Mouse (Mus musculus) cerebellum, postnatal 36 days (tissue): Measurements from ENCODE around the gene Prrc2a.

ENCODE experiments used
- DNase-seq, 2 experiments: peaks; one replicate each; pipeline ENCODE4 v3.0.0; 2021 to 2022; ENCODE audit warnings: mixed read lengths in 2 of 2

Gene Prrc2a

DNA sequence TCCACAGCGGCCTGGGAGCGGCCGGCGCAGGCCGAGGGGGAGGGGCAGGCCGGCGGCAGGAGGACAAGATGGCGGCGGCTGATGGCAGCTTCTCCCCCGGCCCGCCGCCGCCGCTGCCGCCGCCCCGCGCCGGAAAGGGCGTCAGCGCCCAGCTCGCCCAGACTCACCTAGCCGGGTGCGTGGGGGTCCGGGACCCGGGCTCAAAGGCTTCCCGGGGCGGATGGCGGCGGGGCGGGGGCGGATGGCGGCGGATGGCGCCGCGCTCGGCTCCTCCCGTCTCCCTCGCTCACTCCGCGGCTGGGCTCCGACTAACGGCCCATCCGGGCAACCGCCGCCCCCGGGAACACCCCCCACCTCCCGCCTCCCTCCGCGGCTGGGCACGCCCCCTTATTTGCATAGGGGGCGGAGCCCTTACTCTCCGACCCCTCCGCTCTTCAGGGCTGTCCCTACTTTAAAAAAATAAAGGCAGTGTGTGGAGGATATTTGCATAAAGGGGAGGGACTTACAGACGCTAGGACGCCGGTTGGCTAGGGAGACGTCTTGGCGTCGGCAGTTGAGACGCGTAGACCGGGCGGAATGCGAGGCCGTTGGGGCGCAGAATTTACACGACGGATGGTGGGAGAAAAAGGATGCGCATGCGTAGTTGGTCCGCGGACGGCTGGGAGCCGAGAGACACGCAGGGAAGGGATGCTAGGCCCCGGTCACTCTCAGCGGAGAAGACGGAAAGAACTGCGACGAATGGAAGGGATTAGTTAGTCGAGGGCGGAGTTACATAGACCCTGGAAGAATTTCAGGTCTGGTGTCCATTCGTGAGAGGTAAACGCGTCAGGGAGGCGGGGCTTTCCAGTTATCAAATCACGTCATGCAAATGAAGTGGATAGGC, at the start of gene Prrc2a:
Gene Prrc2a (minus strand): TSS at position 330 of the 883 bp plus-strand sequence.
- DNase-seq = peak; percentile 98 to 99

- no peak for DNase-seq
Observed at GRCm38 (mm10) chr17:35213071-35213470, 48.4 kb upstream of the Prrc2a start.

GRCm38 (mm10) chr17:35210593-35210992, 45.9 kb upstream of the Prrc2a start:
- DNase-seq = no peak

- DNase-seq = no peak
Observed at GRCm38 (mm10) chr17:35209785-35210535, 45.3 kb upstream of the Prrc2a start.

DNA sequence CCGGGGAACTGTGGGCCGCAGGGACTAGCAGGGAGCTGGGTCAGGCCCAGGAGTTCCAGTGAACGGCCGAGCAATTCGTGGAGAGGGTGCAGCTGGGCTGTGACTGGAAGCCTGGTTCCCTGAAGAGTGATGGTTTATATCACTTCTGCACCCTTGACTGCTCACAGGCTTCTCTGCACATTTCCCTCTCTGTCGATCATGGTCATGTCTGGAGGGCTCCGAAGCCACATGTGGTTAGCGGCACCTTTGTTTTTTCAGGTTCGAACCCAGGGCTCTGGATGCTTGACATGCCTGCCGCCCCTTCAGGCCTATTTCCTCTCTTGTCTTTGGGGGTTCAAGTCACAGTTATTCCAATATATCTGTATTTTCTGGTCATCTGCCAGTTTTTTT, 40.7 kb upstream of the Prrc2a start:
- no peak for DNase-seq

DNA sequence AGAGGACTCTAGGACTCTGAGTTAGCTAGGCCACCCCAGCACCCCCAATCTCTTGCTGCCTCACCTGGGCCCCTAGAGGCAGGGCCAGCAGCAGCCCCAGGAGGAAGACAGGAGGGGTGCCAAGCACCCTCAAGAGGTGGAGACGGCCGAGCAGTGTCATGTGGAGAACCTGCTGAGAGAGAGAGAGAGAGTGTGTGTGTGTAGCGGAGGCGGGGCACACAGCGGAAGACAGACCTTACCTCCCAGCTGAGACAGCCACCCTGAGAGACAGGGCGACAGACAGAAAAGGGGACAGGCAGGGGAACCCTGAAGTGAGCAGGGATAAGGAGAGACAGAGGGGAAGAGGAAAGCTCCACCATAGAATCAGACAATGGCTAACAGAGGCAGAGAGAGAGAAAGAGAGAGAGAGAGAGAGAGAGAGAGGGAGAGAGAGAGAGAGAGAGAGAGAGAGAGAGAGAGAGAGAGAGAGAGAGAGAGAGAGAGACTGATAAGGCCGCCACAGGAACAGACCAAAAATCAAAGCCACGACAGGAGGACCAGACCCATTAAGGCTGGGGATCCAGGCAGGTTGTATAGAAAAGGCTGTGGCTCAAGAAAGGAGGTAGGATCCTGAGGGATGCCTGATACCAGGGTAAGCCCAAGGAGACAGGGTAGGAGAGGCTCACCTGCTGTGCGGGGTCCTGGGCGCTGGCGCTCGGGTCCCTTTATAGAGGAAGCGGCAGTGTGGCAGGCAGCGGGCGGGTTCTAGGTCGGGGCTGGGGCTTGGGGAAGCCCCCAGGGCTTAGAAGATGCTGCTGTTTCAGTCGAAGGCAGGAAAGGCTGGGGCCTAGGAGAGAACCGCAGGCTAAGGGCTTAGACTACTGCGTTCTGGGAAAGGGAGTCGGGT, 40.0 kb upstream of the Prrc2a start, which contains the start of gene Lta:
Gene Lta (minus strand): TSS at position 858 of the 886 bp plus-strand sequence.
- no peak for DNase-seq

GRCm38 (mm10) chr17:35202442-35202841, 37.7 kb upstream of the Prrc2a start:
- no peak for DNase-seq

DNA sequence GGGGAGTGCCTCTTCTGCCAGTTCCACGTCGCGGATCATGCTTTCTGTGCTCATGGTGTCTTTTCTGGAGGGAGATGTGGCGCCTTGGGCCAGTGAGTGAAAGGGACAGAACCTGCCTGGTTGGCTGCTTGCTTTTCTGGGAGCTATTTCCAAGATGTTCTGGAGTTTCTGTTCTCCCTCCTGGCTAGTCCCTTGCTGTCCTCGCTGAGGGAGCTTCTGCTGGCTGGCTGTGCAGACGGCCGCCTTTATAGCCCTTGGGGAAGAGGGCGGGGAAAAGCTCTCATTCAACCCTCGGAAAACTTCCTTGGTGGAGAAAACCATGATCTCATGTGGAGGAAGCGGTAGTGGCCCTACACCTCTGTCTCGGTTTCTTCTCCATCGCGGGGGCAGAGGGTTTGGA, 37.1 kb upstream of the Prrc2a start, which contains the start of gene Tnf:
Gene Tnf (minus strand): TSS at position 221 of the 400 bp plus-strand sequence.
- no peak for DNase-seq

DNA sequence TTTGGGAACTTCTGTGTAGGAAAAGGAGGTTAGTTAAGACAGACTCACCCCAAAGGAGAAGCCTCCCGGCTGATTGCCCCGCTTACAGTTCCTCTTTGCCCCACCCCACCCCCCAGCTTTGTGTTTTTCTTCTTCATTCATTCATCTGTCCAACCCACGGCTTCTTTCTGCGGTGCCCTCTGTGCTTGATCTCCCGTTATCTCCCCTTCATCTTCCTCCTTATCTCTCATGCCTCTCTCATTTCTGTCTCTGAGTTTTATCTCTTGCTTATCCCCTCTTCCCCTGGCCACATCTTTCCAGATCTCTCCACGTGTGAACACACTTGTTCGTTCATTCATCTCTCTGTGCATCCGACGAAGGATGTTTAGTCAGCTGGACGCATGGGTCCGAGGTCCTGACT, 36.4 kb upstream of the Prrc2a start:
- no peak for DNase-seq

DNA sequence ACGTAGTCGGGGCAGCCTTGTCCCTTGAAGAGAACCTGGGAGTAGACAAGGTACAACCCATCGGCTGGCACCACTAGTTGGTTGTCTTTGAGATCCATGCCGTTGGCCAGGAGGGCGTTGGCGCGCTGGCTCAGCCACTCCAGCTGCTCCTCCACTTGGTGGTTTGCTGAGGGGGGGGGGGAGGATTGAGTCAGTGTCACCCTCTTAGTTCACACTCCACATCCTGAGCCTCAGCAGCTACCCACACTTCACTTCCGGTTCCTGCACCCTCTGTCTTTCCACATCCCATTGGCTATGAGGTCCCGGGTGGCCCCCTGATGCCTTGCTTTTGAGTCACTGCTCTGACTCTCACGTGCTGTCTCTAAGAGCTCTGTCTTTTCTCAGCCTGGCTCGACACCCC, 35.7 kb upstream of the Prrc2a start:
- no peak for DNase-seq

DNA sequence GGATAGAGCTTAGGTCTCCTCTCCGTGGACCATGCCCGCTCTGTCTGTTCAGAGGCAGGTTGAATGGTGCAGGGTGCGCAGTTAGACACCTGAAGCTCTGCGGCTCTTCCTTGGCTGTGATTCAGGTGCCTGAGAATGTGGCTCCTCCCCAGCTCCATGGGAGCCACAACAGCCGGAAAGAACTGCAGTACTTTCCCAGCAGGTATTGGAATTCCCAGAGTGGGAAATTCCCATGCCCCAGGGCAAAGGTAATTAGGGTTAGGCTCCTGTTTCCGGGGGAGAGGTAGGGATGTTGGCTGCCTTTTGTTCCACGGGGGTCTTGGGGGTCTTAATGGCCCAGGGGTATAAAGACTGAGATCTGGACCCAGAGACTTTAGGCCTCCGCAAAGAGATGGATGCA, 34.2 kb upstream of the Prrc2a start:
- no peak for DNase-seq

- DNase-seq = no peak
Observed at GRCm38 (mm10) chr17:35198029-35198428, 33.3 kb upstream of the Prrc2a start.

GRCm38 (mm10) chr17:35197126-35197525, 32.4 kb upstream of the Prrc2a start:
- DNase-seq = no peak

DNA sequence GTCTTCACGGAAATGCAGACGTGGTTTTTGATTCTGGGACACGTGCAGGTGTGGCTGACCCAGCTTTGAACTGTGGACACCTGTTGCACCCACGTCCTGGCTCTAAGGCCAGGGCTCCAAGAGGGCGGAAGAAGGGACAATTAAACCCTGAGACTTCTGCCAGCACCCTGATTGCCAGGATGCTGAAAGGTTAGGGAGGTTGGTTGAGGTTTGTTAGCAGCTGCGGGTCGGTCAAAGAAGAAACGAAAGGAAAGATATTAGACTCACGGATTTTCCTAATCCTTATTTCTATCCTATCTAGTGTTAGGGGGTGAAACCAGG, 31.6 kb upstream of the Prrc2a start:
- DNase-seq = no peak

DNA sequence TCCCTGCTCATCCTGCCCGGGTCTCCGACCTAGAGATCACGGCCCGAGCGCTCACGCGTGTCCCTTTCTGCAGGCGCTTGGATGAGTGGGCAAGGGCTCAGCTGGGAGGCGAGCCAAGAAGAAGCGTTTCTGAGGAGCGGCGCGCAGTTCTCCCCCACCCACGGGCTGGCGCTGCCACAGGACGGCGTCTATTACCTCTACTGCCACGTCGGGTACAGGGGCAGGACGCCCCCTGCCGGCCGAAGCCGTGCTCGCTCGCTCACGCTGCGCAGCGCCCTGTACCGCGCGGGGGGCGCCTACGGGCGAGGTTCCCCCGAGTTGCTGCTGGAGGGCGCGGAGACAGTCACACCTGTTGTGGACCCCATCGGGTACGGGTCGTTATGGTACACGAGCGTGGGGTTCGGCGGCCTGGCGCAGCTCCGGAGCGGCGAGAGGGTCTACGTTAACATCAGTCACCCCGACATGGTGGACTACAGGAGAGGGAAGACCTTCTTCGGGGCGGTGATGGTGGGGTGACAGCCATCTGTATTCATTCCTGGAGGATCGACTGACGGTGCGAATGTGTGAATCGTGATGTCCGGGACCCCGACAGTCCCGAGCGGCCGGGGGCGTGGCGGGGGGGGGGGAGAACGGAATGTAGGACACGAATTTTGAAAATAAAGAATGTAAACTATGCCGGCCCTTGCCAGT, 31.1 kb upstream of the Prrc2a start:
- peak; percentile 39 to 68 for DNase-seq

DNA sequence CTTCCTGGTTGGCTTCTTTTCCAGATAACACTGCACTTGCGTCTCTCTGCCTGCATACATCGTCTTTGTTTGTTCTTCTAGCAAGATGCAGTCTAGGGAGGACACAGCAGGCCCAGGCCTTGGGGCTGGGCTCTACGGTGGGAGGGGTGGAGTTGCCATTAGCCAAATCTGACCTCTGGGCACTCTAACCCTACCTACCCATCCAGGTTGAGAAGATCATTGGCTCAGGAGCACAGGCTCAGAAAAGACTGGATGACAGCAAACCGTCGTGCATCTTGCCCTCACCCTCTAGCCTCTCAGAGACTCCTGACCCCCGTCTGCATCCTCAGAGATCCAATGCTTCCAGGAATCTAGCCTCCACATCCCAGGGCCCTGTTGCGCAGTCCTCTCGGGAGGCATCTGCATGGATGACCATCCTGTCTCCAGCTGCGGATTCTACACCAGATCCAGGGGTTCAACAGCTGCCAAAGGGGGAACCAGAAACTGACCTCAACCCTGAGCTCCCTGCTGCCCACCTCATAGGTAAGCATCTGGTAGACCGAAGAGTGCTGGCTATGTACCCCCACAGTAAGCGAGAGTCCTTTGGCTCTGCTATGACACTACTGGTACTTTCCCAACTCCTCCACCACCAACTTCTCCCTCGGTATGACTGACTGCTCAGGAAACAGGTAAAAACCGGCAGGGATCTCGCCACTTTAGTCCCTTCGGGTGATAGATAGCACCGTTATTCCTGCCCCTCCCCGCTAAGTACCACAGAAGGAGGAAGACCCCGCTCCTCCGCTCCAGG, 30.3 kb upstream of the Prrc2a start:
- no peak for DNase-seq

GRCm38 (mm10) chr17:35193881-35194843, 29.5 kb upstream of the Prrc2a start, which contains the start of gene Ltb:
Ltb (plus strand) TSS chr17:35194439.
- no peak for DNase-seq

GRCm38 (mm10) chr17:35192924-35193323, 28.2 kb upstream of the Prrc2a start:
- DNase-seq = no peak

DNA sequence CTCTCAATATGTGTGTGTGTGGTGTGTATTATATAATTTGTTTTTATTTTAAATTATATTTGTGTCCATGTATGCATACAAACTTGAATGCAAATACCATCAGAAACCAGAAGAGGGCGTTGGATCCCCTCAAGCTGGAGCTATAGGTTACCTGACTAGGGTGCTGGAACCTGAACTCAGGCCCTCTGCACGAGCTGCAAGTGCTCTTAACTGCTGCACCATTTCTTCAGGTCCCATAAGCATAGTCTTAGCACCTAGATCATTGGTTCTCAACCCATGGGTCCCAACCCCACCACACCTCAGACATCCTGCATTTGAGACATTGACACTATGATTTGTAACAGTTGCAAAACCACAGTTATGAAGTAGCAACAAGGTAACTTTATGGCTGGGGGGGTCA, 27.0 kb upstream of the Prrc2a start:
- no peak for DNase-seq

DNA sequence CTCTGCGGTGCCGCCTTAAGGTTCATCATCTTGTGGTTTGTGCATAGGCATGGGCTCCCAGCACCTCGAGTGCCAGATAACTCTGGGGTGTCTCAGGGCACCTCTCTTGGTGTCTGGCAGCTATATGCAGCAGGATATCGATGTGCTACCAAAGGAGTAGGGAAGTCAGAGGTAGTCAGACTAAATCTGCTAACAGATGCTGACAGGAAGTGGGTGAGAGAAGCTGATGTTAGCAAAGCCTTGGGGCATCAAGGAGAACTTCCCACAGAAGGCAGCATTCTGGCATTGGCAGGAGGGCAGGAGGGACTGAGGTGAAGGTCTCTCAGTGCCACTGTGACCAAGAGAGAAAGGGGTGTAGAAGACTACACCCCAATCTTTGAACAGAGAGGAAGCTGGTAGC, 25.4 kb upstream of the Prrc2a start:
- DNase-seq = no peak
